Mouse (Mus musculus) NIH3T3 (cell line): Measurements from ENCODE around the gene Svs1.
"Not testable (repeated sequence)": the region's sequence is repeated elsewhere in the genome, so short reads cannot be mapped to it uniquely, and the experiment has no call there.

ENCODE experiments used
- DNase-seq: peaks from one replicate; pipeline ENCODE4 v3.0.0-alpha.2; 2012; ENCODE audit warnings: low read depth

Svs1 gene

DNA sequence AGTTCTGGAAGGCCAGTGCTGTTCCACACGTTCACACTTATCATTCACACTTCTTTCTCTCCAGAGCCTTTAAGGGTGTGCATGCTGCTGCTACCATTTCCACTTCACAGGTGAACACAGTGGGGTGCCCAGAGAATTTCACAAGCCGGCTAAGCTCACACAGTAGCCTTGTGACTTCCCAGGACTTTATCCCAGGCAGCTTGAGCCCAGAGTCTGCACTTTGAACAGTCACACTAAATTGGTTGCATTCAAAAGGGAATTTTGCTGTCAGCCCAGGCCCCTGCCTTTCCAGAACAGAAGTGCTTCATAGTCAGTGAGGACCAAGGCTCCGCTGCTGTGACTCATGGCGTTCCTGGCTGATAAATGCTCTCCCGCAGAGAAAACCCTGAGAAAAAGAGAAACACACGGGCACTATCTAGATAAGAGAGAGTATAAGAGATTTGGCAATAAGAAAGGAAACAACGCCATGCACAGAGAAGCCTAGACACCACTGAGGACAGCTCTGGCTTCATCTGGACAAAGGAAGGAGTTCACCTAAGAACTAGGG, at the start of gene Svs1:
Gene Svs1, plus strand, starts transcription at position 418 of the 547 bp plus-strand sequence.
- peak; percentile 6 for DNase-seq

- no peak for DNase-seq
Observed at GRCm38 (mm10) chr6:48949596-48949995, 37.1 kb upstream of the Svs1 start.

- no peak for DNase-seq
Observed at GRCm38 (mm10) chr6:48950676-48951075, 36.0 kb upstream of the Svs1 start.

DNA sequence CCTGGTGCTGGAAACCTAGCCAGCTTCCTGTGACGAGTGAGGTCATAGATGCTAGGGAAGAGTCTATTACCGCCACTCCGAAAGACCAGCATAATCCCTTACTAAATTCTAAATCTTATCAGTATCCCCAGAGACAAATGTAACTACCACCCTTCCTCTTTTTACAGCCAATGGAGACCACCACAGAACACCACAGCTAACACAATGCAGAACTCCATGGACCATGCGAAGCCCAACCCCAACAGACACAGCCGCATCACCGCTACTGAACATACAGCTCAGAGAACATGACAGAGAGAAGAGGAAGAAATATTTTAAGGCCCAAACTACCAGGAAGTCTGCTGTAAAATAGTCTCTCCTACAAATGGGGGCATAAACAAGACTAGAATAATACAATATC, 35.0 kb upstream of the Svs1 start:
- DNase-seq: no peak

DNA sequence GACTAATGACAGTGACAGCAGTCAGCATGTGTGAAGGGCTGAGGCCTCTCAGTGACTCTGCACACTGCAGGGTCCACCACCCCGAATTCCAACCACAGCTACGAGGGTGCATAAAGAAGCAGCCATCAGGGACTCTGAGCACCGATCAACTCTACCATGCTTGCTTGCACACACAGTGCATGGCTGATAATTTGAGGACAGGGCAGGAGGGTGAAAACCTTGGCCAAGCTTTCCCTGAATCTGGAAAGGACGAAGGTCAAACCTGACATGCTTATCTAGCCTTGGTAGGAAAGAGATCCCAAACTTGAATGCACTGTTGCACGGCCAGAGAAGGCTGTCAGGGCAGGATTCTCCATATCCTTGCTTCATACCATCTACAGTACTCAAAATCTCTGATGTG, 33.4 kb upstream of the Svs1 start:
- DNase-seq: no peak

DNA sequence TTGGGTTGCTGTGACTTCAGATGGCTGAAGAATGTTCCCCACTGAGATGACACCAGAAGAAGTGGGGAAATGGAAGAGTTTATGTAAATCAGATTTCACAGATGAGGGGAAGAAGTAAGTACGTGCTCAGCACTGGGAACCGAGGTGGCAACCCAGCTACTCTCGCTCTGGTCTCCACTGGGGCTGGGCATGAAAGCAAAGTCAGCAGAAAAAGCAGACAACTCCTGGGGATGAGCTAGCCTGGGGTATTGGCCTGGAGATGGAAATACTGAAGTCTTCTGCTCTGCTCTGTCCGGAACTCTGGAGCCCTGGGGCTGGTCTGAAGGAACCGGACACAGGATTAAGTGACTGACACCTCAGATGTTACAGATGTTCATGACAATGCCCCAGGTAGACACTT, 32.5 kb upstream of the Svs1 start:
- no peak for DNase-seq

DNA sequence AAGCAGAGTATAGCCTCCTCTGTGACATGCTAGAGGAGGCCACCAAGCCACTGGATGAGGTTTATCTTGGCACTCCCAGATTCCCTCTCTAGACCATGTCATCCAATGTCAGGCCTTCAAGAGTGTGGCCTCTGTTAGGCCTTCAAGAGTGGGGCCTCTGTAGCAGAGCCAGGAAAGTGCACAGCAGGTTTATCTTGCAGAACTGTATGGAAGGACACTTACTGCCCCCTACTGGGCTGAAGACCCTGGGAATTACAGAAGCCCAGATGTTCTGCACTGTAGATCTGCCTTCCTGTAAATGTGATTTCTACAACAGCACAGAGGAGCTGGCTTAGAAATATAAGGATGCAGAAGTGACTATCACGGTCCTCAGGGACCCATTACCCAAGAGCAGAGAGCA, 31.7 kb upstream of the Svs1 start:
- DNase-seq: peak; percentile 42

DNA sequence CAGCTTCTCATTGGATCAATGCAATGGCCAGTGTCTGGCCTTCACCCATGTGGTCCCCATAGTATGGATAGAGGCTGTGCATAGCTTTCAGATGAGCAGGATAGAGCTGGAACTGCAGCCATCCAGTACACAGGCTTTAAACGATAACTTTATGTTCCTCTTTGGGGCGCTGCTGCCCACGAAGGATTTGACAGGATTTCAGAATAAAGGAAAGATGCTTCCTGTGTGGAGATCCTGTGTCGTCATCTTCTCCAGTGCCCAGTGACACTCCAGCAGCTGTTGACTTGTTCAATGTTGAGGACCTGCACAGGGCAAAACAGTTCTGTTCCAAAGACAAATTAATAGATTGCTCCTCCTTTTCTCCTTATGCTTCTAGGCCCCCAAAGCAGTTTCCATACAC, 29.9 kb upstream of the Svs1 start:
- no peak for DNase-seq

- DNase-seq: peak; percentile 23
Observed at GRCm38 (mm10) chr6:48958053-48958452, 28.6 kb upstream of the Svs1 start.

DNA sequence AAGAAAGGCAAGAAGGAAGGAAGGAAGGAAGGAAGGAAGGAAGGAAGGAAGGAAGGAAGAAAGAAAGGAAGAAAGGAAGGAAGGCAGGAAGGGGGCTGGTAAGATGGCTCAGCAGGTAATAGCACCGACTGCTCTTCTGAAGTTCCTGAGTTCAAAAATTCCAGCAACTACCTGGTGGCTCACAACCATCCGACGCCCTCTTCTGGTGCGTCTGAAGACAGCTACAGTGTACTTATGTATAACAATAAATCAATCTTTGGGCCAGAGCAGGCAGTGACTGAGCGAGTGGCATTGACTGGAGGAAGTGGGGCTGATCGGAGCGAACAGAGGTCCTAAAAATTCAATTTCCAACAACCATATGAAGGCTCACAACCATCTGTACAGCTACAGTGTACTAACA, 27.5 kb upstream of the Svs1 start:
- DNase-seq: peak; percentile 27

- not testable (repeated sequence) for DNase-seq
Observed at GRCm38 (mm10) chr6:48966696-48967095, 20.0 kb upstream of the Svs1 start.

DNA sequence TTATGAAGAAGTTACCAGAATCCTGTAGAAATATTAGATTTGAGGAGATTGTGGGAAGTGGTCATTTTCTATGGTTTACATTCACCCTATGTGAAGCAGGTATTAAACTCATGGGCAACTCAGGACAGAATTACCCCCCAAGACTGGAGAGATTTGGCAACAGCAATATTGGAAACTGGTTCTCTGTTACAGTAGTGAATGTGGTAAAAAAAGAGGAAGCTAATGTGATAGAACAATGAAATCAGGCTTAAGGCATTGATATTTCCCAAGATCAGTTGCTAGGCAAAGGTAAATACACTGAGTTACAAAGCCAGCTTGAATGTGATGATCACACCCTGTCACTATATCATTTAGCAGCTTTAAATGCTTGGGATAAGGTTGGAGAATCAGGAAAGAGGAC, 18.8 kb upstream of the Svs1 start:
- no peak for DNase-seq

DNA sequence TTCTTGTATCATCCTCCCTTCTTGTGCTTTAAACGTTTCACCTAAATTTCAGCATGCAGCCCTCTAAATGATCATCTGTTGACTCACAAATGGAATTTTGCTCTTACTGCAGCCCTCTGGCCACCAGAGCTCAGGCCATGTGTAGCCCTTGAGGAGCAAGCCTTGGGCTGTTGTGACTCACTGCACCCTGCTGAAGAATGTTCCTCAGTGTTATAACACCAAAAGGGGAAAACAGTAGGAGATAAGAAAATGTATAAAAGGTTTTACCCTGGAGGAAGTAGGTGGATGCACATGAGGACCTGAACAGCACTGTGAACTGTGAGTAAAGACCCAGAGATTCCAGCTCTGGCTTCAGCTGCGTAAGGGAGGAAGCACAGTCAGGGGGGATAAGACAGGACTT, 12.0 kb upstream of the Svs1 start, which contains the start of gene Doxl2:
Gene Doxl2, plus strand, starts transcription at position 301 of the 400 bp plus-strand sequence.
- no peak for DNase-seq

GRCm38 (mm10) chr6:48979616-48980015, 7.0 kb upstream of the Svs1 start:
- DNase-seq: no peak

DNA sequence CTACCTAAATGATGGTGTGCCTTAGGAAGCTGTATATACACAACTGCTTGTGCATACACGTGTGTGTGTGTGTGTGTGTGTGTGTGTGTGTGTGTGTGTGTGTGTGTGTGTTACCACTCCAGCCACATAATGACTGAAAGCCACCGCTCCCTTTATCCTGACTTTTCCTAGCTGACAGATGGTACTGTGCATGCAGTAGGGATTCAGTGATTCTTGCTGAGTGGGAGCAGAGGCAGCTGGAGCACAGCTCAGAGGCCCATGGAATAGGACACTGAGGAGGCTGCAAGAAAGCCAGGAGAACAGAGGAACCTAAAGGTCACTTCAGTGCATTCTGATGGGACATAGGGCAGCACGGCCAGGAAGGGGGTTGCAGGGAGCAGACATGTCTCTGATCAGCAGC, 4.4 kb upstream of the Svs1 start:
- no peak for DNase-seq

DNA sequence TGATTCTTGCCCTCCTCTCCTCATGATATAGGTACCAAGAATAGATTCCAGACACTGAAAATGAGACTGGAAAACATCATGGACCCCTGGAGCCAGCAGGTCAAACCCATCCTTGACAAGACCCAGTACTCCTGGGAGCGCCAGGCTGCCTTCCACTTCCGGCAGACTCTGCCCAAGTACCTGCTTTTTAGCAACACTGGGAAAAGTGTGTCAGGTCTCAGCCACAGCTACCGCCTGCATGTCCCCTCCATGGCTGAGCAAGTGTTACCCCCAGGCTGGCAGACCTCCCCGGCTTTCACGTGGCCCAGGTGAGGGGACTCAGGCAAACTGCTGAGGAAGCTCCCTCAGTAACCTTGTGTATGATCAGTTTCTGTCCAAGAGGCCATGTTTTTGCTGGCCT, 3.3 kb downstream of the Svs1 start:
- no peak for DNase-seq

GRCm38 (mm10) chr6:48991991-48992390, 5.3 kb downstream of the Svs1 start:
- no peak for DNase-seq

DNA sequence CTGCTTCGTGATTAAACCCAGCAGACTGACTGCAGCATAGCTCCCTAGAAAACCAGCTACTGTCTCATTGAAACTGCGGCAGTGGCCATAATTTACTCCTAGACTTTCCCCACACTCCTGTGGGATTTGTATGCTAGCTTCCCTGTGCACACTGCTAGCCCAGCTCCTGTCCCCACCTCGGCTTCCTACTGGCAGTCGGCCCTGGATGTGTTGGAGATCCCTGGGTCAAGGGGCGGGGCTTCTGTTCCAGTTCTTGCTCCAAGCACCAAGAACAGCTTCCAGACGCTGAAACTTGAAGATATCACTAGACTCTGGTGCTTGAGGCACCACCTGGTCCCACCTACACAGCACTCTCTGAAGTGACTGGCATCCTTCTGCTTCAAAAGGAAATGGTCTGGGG, 11.5 kb downstream of the Svs1 start:
- no peak for DNase-seq

DNA sequence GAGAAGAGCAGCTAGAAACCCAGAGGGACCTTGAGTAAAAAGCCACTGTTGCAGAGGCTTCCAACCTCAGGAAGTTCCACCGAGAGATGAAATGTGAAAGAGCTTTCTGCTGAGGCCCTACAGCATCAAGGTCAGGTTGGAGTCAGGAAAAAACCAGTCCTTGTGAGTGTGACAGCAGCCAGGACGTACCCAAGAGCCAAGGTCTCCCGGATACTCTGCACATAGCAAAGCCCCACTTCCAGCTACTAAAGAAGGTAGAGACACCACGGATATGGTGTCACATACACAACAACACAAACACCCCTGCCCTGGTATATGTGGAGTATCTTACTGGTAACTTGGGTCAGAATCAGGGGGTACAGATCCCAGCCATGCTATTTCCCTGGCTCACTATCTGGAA, 12.1 kb downstream of the Svs1 start:
- DNase-seq: no peak

GRCm38 (mm10) chr6:49003381-49003780, 16.7 kb downstream of the Svs1 start:
- peak; percentile 62 for DNase-seq

GRCm38 (mm10) chr6:49007981-49008380, 21.3 kb downstream of the Svs1 start:
- DNase-seq: peak; percentile 86

- no peak for DNase-seq
Observed at GRCm38 (mm10) chr6:49008420-49009160, 21.9 kb downstream of the Svs1 start.

- no peak for DNase-seq
Observed at GRCm38 (mm10) chr6:49009161-49009555, 22.5 kb downstream of the Svs1 start.

GRCm38 (mm10) chr6:49009665-49010064, 23.0 kb downstream of the Svs1 start:
- DNase-seq: peak; percentile 33
